Mouse (Mus musculus): ENCODE data around the gene Ccm2l. TPM values are rescaled to one million over a fixed set of nuclear protein-coding genes. Genes with fewer than 3 reads are reported as not detected.
A peak's percentile ranks its signal among the peaks of the same experiment; 100 is the strongest.

Gene Ccm2l
- polyA plus RNA-seq (2014; fragmentation: Nextera tagmentation; extraction: Ambion mirVana): 1.5 and 2.0 TPM in 2 replicates

DNA sequence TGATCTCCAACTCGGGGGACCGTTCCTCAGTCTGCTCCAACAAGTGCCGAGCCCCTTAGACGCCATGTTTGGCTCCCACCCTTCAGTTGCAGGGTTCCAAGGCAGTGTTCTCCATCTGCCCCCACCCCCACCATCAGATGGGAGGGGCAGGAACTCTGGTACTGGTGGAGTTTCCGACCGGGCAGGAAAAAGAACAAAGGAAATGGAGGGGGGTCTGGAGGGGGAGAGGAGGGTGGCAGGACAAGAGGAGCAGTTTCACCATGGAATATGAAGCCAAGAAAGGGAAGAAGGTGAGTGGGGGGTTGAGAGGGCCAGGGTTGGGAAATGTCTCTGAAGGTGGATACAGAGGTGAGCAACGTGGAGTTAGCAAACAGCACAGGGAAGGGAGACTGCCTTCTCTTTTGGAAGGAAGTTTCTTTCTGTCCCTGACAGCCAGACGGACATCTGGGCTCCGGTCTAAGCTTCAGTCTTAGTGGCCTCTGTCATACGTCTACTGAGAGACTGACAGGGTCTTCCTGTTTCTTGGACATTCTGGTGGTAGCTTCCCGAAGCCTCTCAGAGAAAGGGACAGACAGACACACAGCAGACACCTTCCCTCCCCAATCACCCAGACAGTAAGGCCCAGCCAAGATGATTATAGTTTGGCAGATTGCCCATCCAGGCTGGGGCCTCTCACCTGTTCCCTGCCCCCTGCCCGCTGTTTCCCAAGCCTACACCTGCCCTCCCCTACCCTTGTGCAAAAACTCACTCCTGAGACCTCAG, at the start of gene Ccm2l:
Gene Ccm2l, plus strand, starts transcription at position 209 of the 762 bp plus-strand sequence.
- Histone ChIP-seq H3K9ac (ENCODE audit: low read depth, low read length) (no peak within 1 kb of the TSS), H3K4me3 (ENCODE audit: low read depth, low read length) (0 out of 2 replicates have a peak within 1 kb of the TSS, but pooled peaks have one; percentile 14), H3K4me2 (peak within 1 kb of the TSS; percentile 37), H3K4me1 (replicated peaks; ENCODE audit: control insufficient read depth, insufficient read depth, low read length) (peaks cover 4% of the 10 kb centered on the region), H3K27ac (ENCODE audit: low read depth, low read length) (peak within 1 kb of the TSS; percentile 25; the same call in 1 of the 2 replicates), H3K36me3 (ENCODE audit: control insufficient read depth, insufficient read depth, low read length) (no peaks in the 10 kb centered on the region; the same call in 1 of the 2 replicates), H3K9me3 (ENCODE audit: control insufficient read depth, low read length) (no peaks in the 10 kb centered on the region), H3K27me3 (replicated peaks; ENCODE audit: control insufficient read depth, insufficient read depth, low read length) (peaks cover 10% of the 10 kb centered on the region)
- DNase-seq (ENCODE audit: low spot score) (no peak), ATAC-seq (replicated peaks; ENCODE audit: low FRiP score) (no peak)
- 35% methylated on average over 12 of the region's 12 CpGs for WGBS

GRCm38 (mm10) chr2:153016786-153017185, 49.0 kb upstream of the Ccm2l start:
- peaks cover 6% of the 10 kb centered on the region for H3K4me1 ChIP-seq (replicated peaks; ENCODE audit: control insufficient read depth, insufficient read depth, low read length)
- peaks cover 3% of the 10 kb centered on the region; the same call in 1 of the 2 replicates for H3K27me3 ChIP-seq (replicated peaks; ENCODE audit: control insufficient read depth, insufficient read depth, low read length)

GRCm38 (mm10) chr2:153019355-153019754, 46.4 kb upstream of the Ccm2l start:
- Histone ChIP-seq H3K36me3 (ENCODE audit: control insufficient read depth, insufficient read depth, low read length) (no peaks in the 10 kb centered on the region), H3K4me3 (ENCODE audit: low read depth, low read length) (no peak overlapping the region), H3K4me2 (no peak overlapping the region), H3K27ac (ENCODE audit: low read depth, low read length) (no peak overlapping the region), H3K9ac (ENCODE audit: low read depth, low read length) (no peak overlapping the region), H3K27me3 (replicated peaks; ENCODE audit: control insufficient read depth, insufficient read depth, low read length) (peaks cover 3% of the 10 kb centered on the region; the same call in 1 of the 2 replicates), H3K4me1 (replicated peaks; ENCODE audit: control insufficient read depth, insufficient read depth, low read length) (peaks cover 3% of the 10 kb centered on the region), H3K9me3 (ENCODE audit: control insufficient read depth, low read length) (no peaks in the 10 kb centered on the region)
- DNase-seq (ENCODE audit: low spot score) (no peak), ATAC-seq (replicated peaks; ENCODE audit: low FRiP score) (no peak)
- WGBS: 81% methylated on average over 3 of the region's 3 CpGs

More at GRCm38 (mm10) chr2:153016786-153017185, 49.0 kb upstream of the Ccm2l start:
- Histone ChIP-seq H3K9me3 (ENCODE audit: control insufficient read depth, low read length) (no peaks in the 10 kb centered on the region), H3K27ac (ENCODE audit: low read depth, low read length) (no peak overlapping the region), H3K9ac (ENCODE audit: low read depth, low read length) (no peak overlapping the region), H3K4me3 (ENCODE audit: low read depth, low read length) (no peak overlapping the region), H3K4me2 (no peak overlapping the region), H3K36me3 (ENCODE audit: control insufficient read depth, insufficient read depth, low read length) (peaks cover 6% of the 10 kb centered on the region; the same call in 1 of the 2 replicates)
- ATAC-seq (replicated peaks; ENCODE audit: low FRiP score) (no peak), DNase-seq (ENCODE audit: low spot score) (no peak)
- WGBS: 42% methylated on average over 5 of the region's 5 CpGs

- H3K27me3 ChIP-seq (replicated peaks; ENCODE audit: control insufficient read depth, insufficient read depth, low read length): peaks cover 3% of the 10 kb centered on the region; the same call in 1 of the 2 replicates
- no peak overlapping the region for H3K27ac ChIP-seq (ENCODE audit: low read depth, low read length)
- no peak for ATAC-seq (replicated peaks; ENCODE audit: low FRiP score)
- 60% methylated on average over 3 of the region's 3 CpGs for WGBS
- H3K9me3 ChIP-seq (ENCODE audit: control insufficient read depth, low read length): no peaks in the 10 kb centered on the region
- no peak overlapping the region for H3K4me3 ChIP-seq (ENCODE audit: low read depth, low read length)
- H3K9ac ChIP-seq (ENCODE audit: low read depth, low read length): no peak overlapping the region
- H3K4me2 ChIP-seq: no peak overlapping the region
- no peak for DNase-seq (ENCODE audit: low spot score)
- H3K36me3 ChIP-seq (ENCODE audit: control insufficient read depth, insufficient read depth, low read length): no peaks in the 10 kb centered on the region
- no peaks in the 10 kb centered on the region for H3K4me1 ChIP-seq (replicated peaks; ENCODE audit: control insufficient read depth, insufficient read depth, low read length)
Observed at GRCm38 (mm10) chr2:153021163-153021562, 44.6 kb upstream of the Ccm2l start.

DNA sequence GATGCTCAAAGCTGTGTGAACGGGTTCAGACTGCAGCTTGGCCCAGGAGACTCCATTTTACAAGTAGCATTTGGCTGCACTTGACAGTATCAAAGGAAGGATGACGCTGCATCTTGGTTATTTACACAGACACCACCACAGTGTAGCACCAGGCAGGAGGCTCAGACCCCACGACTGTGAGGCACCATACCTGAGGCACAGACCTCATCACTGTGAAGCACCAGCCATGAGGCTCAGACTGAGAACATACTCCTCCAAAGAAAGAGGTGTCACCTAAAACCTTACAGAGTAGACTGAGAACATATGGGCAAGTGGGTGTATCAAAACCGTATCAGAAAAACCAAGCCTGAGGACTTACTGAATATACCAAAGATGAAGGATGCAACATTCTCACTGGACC, 42.9 kb upstream of the Ccm2l start:
- 62% methylated on average over 4 of the region's 4 CpGs for WGBS
- Histone ChIP-seq H3K4me3 (ENCODE audit: low read depth, low read length) (no peak overlapping the region), H3K9ac (ENCODE audit: low read depth, low read length) (no peak overlapping the region), H3K27me3 (replicated peaks; ENCODE audit: control insufficient read depth, insufficient read depth, low read length) (0 out of 2 replicates have a peak, but pooled peaks cover 5% of the 10 kb centered on the region), H3K36me3 (ENCODE audit: control insufficient read depth, insufficient read depth, low read length) (no peaks in the 10 kb centered on the region), H3K4me2 (no peak overlapping the region), H3K4me1 (replicated peaks; ENCODE audit: control insufficient read depth, insufficient read depth, low read length) (no peaks in the 10 kb centered on the region), H3K9me3 (ENCODE audit: control insufficient read depth, low read length) (no peaks in the 10 kb centered on the region), H3K27ac (ENCODE audit: low read depth, low read length) (no peak overlapping the region)
- ATAC-seq (replicated peaks; ENCODE audit: low FRiP score) (no peak), DNase-seq (ENCODE audit: low spot score) (no peak)

DNA sequence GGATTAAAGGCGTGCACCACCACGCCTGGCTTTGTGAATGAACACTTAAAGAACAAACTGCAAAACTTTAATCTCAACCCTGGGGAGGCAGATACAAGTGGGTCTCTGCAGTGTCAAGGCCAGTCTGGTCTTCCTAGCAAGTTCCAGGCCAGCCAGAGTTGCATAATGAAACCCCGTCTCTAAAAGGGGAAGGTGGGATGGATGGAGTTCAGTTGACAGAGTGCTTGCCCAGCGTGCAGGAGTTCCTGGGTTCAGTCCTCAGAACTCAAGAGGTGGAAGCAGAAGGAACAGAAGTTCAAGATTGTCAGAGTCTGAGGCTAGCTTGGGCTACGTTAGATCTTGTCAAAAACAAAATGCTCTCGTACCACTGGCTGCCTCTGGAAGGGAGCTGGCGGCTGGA, 39.7 kb upstream of the Ccm2l start:
- Histone ChIP-seq H3K9me3 (ENCODE audit: control insufficient read depth, low read length) (no peaks in the 10 kb centered on the region), H3K9ac (ENCODE audit: low read depth, low read length) (no peak overlapping the region), H3K4me3 (ENCODE audit: low read depth, low read length) (no peak overlapping the region), H3K4me2 (no peak overlapping the region), H3K27ac (ENCODE audit: low read depth, low read length) (no peak overlapping the region), H3K4me1 (replicated peaks; ENCODE audit: control insufficient read depth, insufficient read depth, low read length) (no peaks in the 10 kb centered on the region), H3K27me3 (replicated peaks; ENCODE audit: control insufficient read depth, insufficient read depth, low read length) (peaks cover 26% of the 10 kb centered on the region), H3K36me3 (ENCODE audit: control insufficient read depth, insufficient read depth, low read length) (no peaks in the 10 kb centered on the region)
- 73% methylated on average over 7 of the region's 7 CpGs for WGBS
- DNase-seq (ENCODE audit: low spot score): no peak
- ATAC-seq (replicated peaks; ENCODE audit: low FRiP score): no peak

DNA sequence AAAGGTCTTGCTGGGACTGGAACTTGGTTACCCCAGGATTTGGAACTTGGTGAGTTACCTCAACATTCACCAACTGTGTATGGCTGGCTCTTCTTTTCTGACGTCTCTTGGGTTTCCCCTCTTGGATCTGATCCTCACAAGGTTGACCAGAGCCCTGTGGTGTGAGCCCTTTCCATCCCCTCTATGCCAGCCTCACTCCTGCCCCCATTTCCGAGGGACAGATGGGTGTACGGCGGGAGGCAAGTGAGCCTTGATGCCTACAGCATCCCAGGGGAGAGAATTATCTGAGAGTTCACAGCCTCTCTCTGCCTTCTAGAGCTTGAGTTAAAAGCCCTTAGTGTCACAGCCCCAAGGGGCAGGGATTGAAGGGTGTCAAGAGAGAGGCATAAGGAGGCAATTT, 38.3 kb upstream of the Ccm2l start:
- Histone ChIP-seq H3K27ac (ENCODE audit: low read depth, low read length) (no peak overlapping the region), H3K4me3 (ENCODE audit: low read depth, low read length) (no peak overlapping the region), H3K27me3 (replicated peaks; ENCODE audit: control insufficient read depth, insufficient read depth, low read length) (peaks cover 41% of the 10 kb centered on the region), H3K4me1 (replicated peaks; ENCODE audit: control insufficient read depth, insufficient read depth, low read length) (peaks cover 5% of the 10 kb centered on the region; the same call in 1 of the 2 replicates), H3K36me3 (ENCODE audit: control insufficient read depth, insufficient read depth, low read length) (no peaks in the 10 kb centered on the region), H3K9ac (ENCODE audit: low read depth, low read length) (no peak overlapping the region), H3K9me3 (ENCODE audit: control insufficient read depth, low read length) (no peaks in the 10 kb centered on the region), H3K4me2 (no peak overlapping the region)
- ATAC-seq (replicated peaks; ENCODE audit: low FRiP score) (no peak), DNase-seq (ENCODE audit: low spot score) (no peak)
- 51% methylated on average over 4 of the region's 4 CpGs for WGBS

DNA sequence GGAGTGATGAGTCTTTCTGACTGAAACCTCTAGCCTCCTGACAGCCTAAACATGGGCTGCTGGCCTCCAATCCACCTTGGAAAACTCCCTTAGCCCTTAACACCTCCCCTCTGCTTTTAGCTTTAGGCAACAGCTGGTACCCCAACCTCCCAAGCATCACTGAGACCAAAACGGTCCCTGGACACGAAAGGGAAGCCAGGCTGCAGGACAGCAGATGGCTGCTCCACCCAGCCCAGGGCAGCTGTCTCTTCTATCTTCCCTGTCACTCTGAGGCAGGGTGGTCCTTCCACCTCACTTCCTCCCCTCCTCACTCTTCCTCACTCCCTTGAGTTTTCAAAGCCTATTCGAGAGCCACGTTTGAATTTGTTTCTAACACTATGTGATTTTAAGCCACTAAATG, 35.3 kb upstream of the Ccm2l start:
- peaks cover 57% of the 10 kb centered on the region for H3K27me3 ChIP-seq (replicated peaks; ENCODE audit: control insufficient read depth, insufficient read depth, low read length)
- no peak for DNase-seq (ENCODE audit: low spot score)
- H3K27ac ChIP-seq (ENCODE audit: low read depth, low read length): no peak overlapping the region
- no peak overlapping the region for H3K9ac ChIP-seq (ENCODE audit: low read depth, low read length)
- no peaks in the 10 kb centered on the region for H3K9me3 ChIP-seq (ENCODE audit: control insufficient read depth, low read length)
- no peak for ATAC-seq (replicated peaks; ENCODE audit: low FRiP score)
- H3K36me3 ChIP-seq (ENCODE audit: control insufficient read depth, insufficient read depth, low read length): no peaks in the 10 kb centered on the region
- no peak overlapping the region for H3K4me2 ChIP-seq
- 23% methylated on average over 4 of the region's 4 CpGs for WGBS
- H3K4me3 ChIP-seq (ENCODE audit: low read depth, low read length): no peak overlapping the region
- H3K4me1 ChIP-seq (replicated peaks; ENCODE audit: control insufficient read depth, insufficient read depth, low read length): peaks cover 5% of the 10 kb centered on the region; the same call in 1 of the 2 replicates

Data from liver, embryonic 11.5 days (tissue).